Mouse (Mus musculus): Measurements from ENCODE around the gene BC034090.

GRCm38 (mm10) chr1:155247441-155247840 is 3.2 kb upstream of the BC034090 start:
- no peak for TF ChIP-seq CTCF (IDR thresholded peaks at IDR 0.05; ENCODE audit: insufficient read depth, low read depth, low read length)
- TF ChIP-seq POLR2A (IDR thresholded peaks at IDR 0.05; ENCODE audit: insufficient read depth, low read depth, low read length): no peak

Data from olfactory bulb, adult 2 months (tissue).